Mouse (Mus musculus) left cerebral cortex, postnatal 36 days (tissue): Measurements from ENCODE around the gene Snx10. TPM values are rescaled to one million over a fixed set of nuclear protein-coding genes. Genes with fewer than 3 reads are reported as not detected.
A peak's percentile ranks its signal among the peaks of the same experiment; 100 is the strongest.

Experiments used
- DNase-seq, 2 experiments: peaks; one replicate each; pipeline ENCODE4 v3.0.0; 2021 to 2022; ENCODE audit warnings: low spot score in 2 of 2, mixed read lengths in 1 of 2
- intact Hi-C: fragments of 180-260 bp; cut with DNase I; formaldehyde crosslinking; loops from one replicate; pipeline ENCODE4 v1.15.1; 2025
- total RNA-seq, 2 experiments: library from RNA; stranded (reverse); gene quantifications; 2 replicates each; pipeline ENCODE4 v1.2.3; 2021

Snx10 gene
- total RNA-seq, 2 experiments from 2014 or later = 110 to 115 TPM

GRCm38 (mm10) chr6:51580040-51580680 lies 56.5 kb downstream of the Snx10 start:
- peak; percentile 77 to 83 for DNase-seq
- intact Hi-C loops = loop anchor here (2.0 to 5.0 kb wide), 4 partner anchors 68 to 371 kb away; partner anchors contain the start of gene Hnrnpa2b1

- no peak for DNase-seq
- intact Hi-C loops = loop anchor here (2.0 to 5.0 kb wide), 4 partner anchors 69 to 373 kb away; partner anchors contain the start of gene Hnrnpa2b1
These were observed 57.7 kb downstream of the Snx10 start for GRCm38 (mm10) chr6:51581418-51581817.

GRCm38 (mm10) chr6:51582051-51582450 lies 58.4 kb downstream of the Snx10 start:
- intact Hi-C loops = loop anchor here (5.0 kb wide), 2 partner anchors 70 to 115 kb away; partner anchors contain the start of gene Hnrnpa2b1

GRCm38 (mm10) chr6:51585980-51586379 lies 62.3 kb downstream of the Snx10 start:
- peak; percentile 65 to 69 for DNase-seq
- intact Hi-C loops = loop anchor here (2.0 kb wide), 2 partner anchors 273 to 635 kb away; partner anchors contain the start of gene Hoxa7

More at GRCm38 (mm10) chr6:51582051-51582450, 58.4 kb downstream of the Snx10 start:
- DNase-seq = no peak

- no peak for DNase-seq
- intact Hi-C loops = loop anchor here (2.0 kb wide), 2 partner anchors 272 to 634 kb away; partner anchors contain the start of gene Hoxa7
These were observed 63.6 kb downstream of the Snx10 start for GRCm38 (mm10) chr6:51587266-51587665.

- intact Hi-C loops = loop anchor here (5.0 kb wide), 1 partner anchor 136 kb away; no protein-coding TSS in a partner anchor
- DNase-seq = no peak
These were observed 67.6 kb downstream of the Snx10 start for GRCm38 (mm10) chr6:51591264-51591663.

- intact Hi-C loops = loop anchor here (2.0 to 5.0 kb wide), 2 partner anchors 65 to 135 kb away; no protein-coding TSS in a partner anchor
- no peak for DNase-seq
These were observed 68.1 kb downstream of the Snx10 start for GRCm38 (mm10) chr6:51591844-51592243.

- peak; percentile 94 to 95 for DNase-seq
- intact Hi-C loops = loop anchor here (2.0 to 5.0 kb wide), 2 partner anchors 64 to 135 kb away; no protein-coding TSS in a partner anchor
These were observed 68.8 kb downstream of the Snx10 start for GRCm38 (mm10) chr6:51592356-51593115.

- intact Hi-C loops = loop anchor here (2.0 to 5.0 kb wide), 2 partner anchors 63 to 134 kb away; no protein-coding TSS in a partner anchor
- DNase-seq = no peak
These were observed 69.8 kb downstream of the Snx10 start for GRCm38 (mm10) chr6:51593446-51594035.

- no peak for DNase-seq
- intact Hi-C loops = loop anchor here (5.0 kb wide), 1 partner anchor 133 kb away; no protein-coding TSS in a partner anchor
These were observed 70.8 kb downstream of the Snx10 start for GRCm38 (mm10) chr6:51594516-51594915.

- no peak for DNase-seq
- intact Hi-C loops = no loop called here
These were observed 74.4 kb downstream of the Snx10 start for GRCm38 (mm10) chr6:51598058-51598457.

GRCm38 (mm10) chr6:51600412-51600811 lies 76.7 kb downstream of the Snx10 start:
- intact Hi-C loops = no loop called here
- no peak for DNase-seq

GRCm38 (mm10) chr6:51602341-51602740 lies 78.6 kb downstream of the Snx10 start:
- intact Hi-C loops = no loop called here
- no peak for DNase-seq

- intact Hi-C loops = no loop called here
- DNase-seq = no peak
These were observed 80.0 kb downstream of the Snx10 start for GRCm38 (mm10) chr6:51603691-51604090.

- no peak for DNase-seq
- intact Hi-C loops = no loop called here
These were observed 82.5 kb downstream of the Snx10 start for GRCm38 (mm10) chr6:51606245-51606644.

- intact Hi-C loops = no loop called here
- DNase-seq = no peak
These were observed 83.1 kb downstream of the Snx10 start for GRCm38 (mm10) chr6:51606803-51607202.

- DNase-seq = no peak
- intact Hi-C loops = no loop called here
These were observed 87.9 kb downstream of the Snx10 start for GRCm38 (mm10) chr6:51611621-51612020.

GRCm38 (mm10) chr6:51612371-51613051 lies 88.8 kb downstream of the Snx10 start:
- intact Hi-C loops = no loop called here
- peak; percentile 76 to 77 for DNase-seq

- DNase-seq = no peak
- intact Hi-C loops = no loop called here
These were observed 90.0 kb downstream of the Snx10 start for GRCm38 (mm10) chr6:51613661-51614060.
